Mouse (Mus musculus) embryo, embryonic 11 days (tissue): ENCODE results near the gene Hyls1.
A peak's percentile ranks its signal among the peaks of the same experiment; 100 is the strongest.
"Not testable (repeated sequence)": the region's sequence is repeated elsewhere in the genome, so short reads cannot be mapped to it uniquely, and the experiment has no call there.

Experiments
- DNase-seq: peaks from one replicate; pipeline ENCODE4 v3.0.0-alpha.2; 2015

Gene Hyls1

GRCm38 (mm10) chr9:35569571-35570534 is at the start of gene Hyls1, which contains the start of gene Pate2:
Gene Hyls1 (minus strand): TSS chr9:35570398.
Gene Pate2 (plus strand): TSS chr9:35570284.
- DNase-seq = peak; percentile 98

- not testable (repeated sequence) for DNase-seq
Measured at GRCm38 (mm10) chr9:35616784-35617183, 46.6 kb upstream of the Hyls1 start.

GRCm38 (mm10) chr9:35614005-35614404 is 43.8 kb upstream of the Hyls1 start:
- no peak for DNase-seq

- DNase-seq = no peak
Measured at GRCm38 (mm10) chr9:35611841-35612240, 41.6 kb upstream of the Hyls1 start, which contains the start of gene Pate4. Gene Pate4 (minus strand): TSS chr9:35611941.

DNA sequence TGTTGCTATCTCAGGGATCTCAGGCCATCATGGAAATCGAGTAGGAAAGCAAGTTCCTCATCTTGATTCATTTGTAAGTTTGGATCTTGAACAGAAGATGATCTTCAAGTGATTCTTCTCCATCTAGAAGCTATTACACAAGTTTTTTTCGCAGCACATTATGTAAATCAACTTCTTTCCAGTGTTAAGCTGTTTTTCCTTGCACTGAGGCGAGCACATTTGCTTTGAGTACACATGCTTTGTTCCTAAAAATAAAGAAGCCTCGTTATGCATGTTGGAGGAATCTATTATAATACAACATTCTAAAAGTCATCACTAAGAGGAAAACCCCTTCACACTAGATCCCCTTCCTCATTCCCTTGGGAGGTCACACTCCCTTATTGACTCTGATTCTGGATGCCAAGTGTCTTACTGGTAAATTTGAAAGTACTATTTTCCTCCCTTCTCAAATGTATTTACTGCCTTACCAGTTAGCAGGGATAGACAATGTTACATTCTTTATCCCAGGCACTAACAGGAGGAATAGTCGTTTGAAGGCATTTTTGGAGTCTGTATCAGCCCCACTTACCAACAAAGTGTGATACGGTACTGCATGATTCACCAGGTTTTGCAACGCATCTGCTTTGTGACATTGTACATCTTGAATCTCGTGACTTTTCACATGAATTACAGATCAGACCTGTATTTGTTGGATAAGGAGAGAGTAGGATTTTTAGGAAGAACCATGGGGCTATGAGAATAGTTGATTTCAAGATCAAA is 37.6 kb upstream of the Hyls1 start:
- DNase-seq = no peak

DNA sequence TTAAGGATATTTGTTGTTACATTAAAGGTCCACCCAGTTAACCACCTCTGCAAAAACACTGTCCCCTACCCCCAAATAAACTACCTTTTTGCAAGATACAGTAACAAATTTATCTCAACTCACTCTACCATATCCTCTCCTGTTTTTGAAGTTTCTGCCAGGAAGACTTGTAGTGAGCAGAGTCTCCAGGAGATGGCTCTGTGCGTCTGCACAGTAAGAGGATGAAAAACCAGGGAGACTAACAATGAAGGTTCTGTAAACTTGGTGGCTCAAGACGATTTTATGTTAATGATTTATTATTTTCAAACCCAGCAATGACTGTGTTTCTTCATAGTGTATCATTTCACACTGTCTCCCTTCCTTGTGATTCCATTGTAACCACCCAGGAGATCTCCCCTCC is 22.7 kb upstream of the Hyls1 start:
- DNase-seq = peak; percentile 45

GRCm38 (mm10) chr9:35587674-35588073 is 17.5 kb upstream of the Hyls1 start:
- DNase-seq = no peak

- peak; percentile 39 for DNase-seq
Measured at GRCm38 (mm10) chr9:35574416-35574815, 4.2 kb upstream of the Hyls1 start.

GRCm38 (mm10) chr9:35570663-35571062 is 465 bp upstream of the Hyls1 start:
- DNase-seq = no peak

GRCm38 (mm10) chr9:35567995-35568394 is 2.2 kb downstream of the Hyls1 start:
- DNase-seq = no peak

DNA sequence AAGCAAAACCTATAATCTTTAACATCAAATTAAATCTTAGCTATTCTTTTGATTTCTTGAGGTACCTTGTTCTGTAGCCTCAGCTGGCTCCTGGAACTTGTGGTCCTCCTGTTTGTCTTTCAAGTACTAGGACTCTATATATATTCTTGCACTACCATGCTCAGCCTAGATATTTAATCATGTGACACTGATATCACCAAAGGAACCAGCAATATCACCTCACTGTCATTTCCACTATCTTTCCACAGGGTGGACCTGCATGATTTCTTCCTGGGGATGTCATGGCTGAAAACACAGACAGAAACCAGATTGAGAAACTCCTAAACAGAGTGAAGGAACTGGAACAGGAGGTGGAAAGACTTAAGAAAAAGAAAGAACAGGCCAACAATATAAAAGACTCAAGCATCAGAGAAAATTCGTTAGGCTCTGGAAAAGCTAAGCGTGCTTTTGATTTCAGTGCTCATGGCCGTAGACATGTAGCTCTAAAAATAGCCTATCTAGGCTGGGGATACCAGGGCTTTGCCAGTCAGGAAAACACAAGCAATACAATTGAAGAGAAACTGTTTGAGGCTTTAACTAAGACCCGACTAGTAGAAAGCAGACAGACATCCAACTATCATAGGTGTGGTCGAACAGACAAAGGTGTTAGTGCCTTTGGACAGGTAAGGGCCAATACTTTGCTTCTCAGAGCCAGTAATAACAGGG is 5.5 kb downstream of the Hyls1 start:
- no peak for DNase-seq

DNA sequence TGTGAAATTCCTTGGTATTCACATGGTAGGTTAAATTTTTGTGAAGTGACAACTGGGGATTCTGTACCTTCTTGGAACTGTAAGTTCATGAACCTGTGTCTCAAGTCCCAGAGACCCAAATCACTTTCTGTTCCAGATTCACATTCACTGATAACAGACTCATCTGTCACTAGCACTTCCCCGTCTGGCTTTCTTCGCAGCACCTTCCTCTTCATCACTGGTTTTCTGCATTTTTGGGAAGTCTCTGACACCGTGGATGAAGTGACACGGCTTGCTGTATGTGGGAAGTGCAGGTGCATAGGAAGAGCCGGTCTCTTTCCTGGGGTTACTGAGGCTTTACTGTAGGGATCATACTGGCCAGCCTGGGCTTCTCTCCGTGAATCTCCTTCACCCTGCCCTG is 8.6 kb downstream of the Hyls1 start:
- DNase-seq = no peak

DNA sequence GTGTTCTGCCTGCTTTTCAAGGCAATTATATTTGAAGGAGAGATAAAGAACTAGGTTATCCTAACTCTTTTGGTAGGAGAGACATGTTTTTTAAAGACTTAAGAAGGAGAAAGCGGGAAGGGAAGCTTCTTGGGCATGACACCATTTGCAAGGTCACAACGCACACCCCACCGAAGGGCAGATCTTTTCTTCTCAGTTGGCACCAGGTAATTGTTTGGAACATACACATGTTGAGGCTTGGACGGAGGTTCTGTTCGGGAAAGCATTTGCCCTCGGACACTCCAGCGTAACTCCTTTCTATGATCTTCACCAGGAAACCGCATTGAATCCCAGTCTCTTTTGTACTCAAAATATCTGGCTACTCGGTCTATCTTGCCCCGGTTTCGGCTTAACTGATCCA is 9.1 kb downstream of the Hyls1 start:
- DNase-seq = no peak

GRCm38 (mm10) chr9:35559009-35559890 is 10.9 kb downstream of the Hyls1 start:
- peak; percentile 98 for DNase-seq

DNA sequence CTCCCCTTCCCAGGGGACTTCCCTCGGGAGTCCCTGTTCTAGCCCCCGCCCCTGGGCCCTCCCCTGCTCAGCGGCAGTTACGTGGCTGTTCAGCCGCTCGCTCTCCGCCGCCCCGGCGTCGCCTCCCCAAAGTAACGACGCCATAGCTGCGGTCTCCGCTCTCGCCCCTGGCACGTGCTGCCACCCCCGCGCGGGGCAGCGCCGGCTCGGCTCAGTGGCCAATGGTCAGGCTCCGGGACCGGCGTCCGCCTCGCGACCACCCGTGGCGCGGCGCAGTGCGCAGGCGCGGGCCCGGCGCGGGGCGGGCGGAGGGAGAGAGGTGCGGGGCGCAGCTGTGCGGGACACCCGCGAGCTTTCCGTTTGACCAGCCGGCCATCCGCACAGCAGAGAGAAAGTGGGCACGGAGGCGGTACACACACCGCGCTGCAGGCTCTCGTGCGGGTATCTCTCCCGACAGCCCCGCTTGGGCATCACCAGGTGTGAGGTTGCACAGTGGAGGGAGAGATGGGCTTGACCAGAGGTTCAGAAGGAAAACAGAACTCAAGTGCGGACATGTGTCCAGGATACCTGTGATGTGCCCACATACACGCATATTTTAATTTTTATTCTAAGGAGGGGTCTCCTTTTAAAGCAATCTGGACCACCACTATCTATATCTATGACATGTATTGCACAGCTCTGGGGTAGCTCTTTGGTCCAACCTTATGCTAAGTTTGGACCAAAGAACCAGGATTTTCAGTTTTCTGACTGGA is 11.8 kb downstream of the Hyls1 start, which contains the start of the genes Ddx25 and Pus3:
TSS of gene Ddx25 (minus strand) at position 272 of the 752 bp plus-strand sequence.
TSS of gene Pus3 (plus strand) at position 339 of the 752 bp plus-strand sequence.
- DNase-seq = peak; percentile 85

DNA sequence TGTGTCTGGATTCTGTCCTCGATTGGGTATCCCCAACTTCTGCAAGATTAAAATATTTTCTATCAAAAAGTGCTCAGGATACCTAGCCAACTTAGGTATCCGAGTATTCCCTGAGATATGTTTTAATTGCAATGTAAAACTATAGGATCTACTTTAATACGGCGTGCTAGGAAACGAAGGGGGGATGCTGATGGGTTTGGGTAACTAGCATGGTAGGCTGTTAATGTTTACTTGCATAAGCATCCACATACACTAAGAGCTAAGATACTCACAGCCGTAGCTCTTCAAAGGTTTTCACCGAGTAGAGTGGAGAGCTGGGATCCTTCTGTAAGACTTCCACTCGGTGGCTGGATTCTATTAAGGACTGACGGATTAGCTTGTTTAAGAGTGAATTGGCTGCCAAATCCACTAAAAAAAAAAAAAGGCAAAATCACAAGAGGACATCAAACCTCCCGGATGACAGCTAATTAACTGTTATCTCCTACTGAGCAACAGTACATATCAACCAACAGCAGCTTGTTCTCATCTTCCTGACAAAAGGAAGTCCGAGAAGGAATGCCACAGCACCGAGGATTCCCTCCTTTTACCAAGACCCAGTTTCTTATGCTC is 13.6 kb downstream of the Hyls1 start:
- DNase-seq = no peak

GRCm38 (mm10) chr9:35548455-35548854 is 21.7 kb downstream of the Hyls1 start:
- DNase-seq = no peak

GRCm38 (mm10) chr9:35546745-35547144 is 23.5 kb downstream of the Hyls1 start:
- no peak for DNase-seq

DNA sequence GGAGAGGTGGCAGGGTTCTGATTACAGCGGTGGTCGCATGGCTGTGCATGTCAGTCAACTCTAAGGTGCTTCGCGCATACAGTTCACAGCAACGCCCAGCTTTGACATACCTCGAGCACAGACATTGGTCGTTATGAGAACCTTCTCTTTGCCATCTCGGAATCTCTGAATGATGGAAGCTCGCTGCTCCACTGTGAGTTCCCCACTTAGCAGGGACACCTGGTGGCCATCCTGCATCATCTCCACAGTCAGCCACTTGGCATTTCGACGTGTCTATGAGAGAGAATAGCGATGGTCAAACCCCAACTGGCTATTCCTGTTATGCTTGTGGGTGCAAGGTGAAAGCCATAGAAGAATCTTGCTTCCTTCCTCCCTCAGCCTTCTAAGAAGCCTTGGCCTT is 24.5 kb downstream of the Hyls1 start:
- no peak for DNase-seq

- no peak for DNase-seq
Measured at GRCm38 (mm10) chr9:35544666-35545065, 25.5 kb downstream of the Hyls1 start.
